Mouse (Mus musculus): Measurements from ENCODE around the gene Tmem270.

- TF ChIP-seq ZNF384 (IDR thresholded peaks at IDR 0.05; ENCODE audit: low read depth, low read length), result no peak
- no peak for TF ChIP-seq HCFC1 (IDR thresholded peaks at IDR 0.05; ENCODE audit: borderline replicate concordance, insufficient read depth, low read length)
- TF ChIP-seq ZC3H11A (IDR thresholded peaks at IDR 0.05; ENCODE audit: borderline replicate concordance, low read depth, low read length), result no peak
- no peak for TF ChIP-seq CHD2 (IDR thresholded peaks at IDR 0.05; ENCODE audit: low read depth, low read length)
- no peak for TF ChIP-seq MAFK (IDR thresholded peaks at IDR 0.05; ENCODE audit: insufficient read depth, low read depth, low read length)
Measured at GRCm38 (mm10) chr5:134875245-134875644, 31.3 kb downstream of the Tmem270 start.
